Mouse (Mus musculus) heart, embryonic 12.5 days (tissue): Measurements from ENCODE around the gene Metrn. TPM values are rescaled to one million over a fixed set of nuclear protein-coding genes. Genes with fewer than 3 reads are reported as not detected.

Source experiments
- ATAC-seq: fragments of 200-750 bp; cut with Nextera tagmentation; 2 replicates; pipeline ENCODE4 v1.8.0; 2017; ENCODE audit warnings: moderate TSS enrichment, moderate library complexity; ENCODE audit not compliant: insufficient number of reproducible peaks, low FRiP score
- H3K27ac ChIP-seq: fragments of 300-500 bp; sonication (generic); 2 replicates; pipeline ENCODE4 v1.5.1; 2016; ENCODE audit warnings: mild to moderate bottlenecking, moderate library complexity; ENCODE audit not compliant: poor library complexity, severe bottlenecking
- H3K27me3 ChIP-seq: fragments of 300-500 bp; sonication (generic); replicated peaks from 2 replicates; pipeline ENCODE4 v1.6.1; 2016; ENCODE audit warnings: mild to moderate bottlenecking, moderate library complexity
- H3K36me3 ChIP-seq: fragments of 300-500 bp; sonication (generic); 2 replicates; pipeline ENCODE4 v1.6.1; 2016; ENCODE audit warnings: mild to moderate bottlenecking, moderate library complexity
- H3K4me1 ChIP-seq: fragments of 300-500 bp; sonication (generic); replicated peaks from 2 replicates; pipeline ENCODE4 v1.6.1; 2016; ENCODE audit warnings: mild to moderate bottlenecking
- H3K4me2 ChIP-seq: fragments of 300-500 bp; sonication (generic); 2 replicates; pipeline ENCODE4 v1.6.1; 2016; ENCODE audit warnings: mild to moderate bottlenecking, moderate library complexity
- H3K4me3 ChIP-seq: fragments of 300-500 bp; sonication (generic); 2 replicates; pipeline ENCODE4 v1.5.1; 2016; ENCODE audit warnings: mild to moderate bottlenecking
- H3K9ac ChIP-seq: fragments of 300-500 bp; sonication (generic); 2 replicates; pipeline ENCODE4 v1.6.1; 2016; ENCODE audit warnings: mild to moderate bottlenecking, moderate library complexity
- H3K9me3 ChIP-seq: fragments of 300-500 bp; sonication (generic); replicated peaks from 2 replicates; pipeline ENCODE4 v1.6.1; 2016; ENCODE audit warnings: mild to moderate bottlenecking, moderate library complexity
- WGBS: fragments of 180-500 bp; shearing (Covaris S2); methylation state at CpG from one replicate; pipeline ENCODE4 v1.1.7; 2016; 5-methylcytosine and 5-hydroxymethylcytosine counted together
- polyA plus RNA-seq: library from polyadenylated mRNA; unstranded; fragments of >200 nt; fragmentation: Nextera tagmentation; extraction: Ambion mirVana; gene quantifications from 2 replicates; pipeline ENCODE4 v1.2.1, GENCODE M21; 2016

Metrn gene
- polyA plus RNA-seq, result 28.9 and 30.9 TPM in 2 replicates

DNA sequence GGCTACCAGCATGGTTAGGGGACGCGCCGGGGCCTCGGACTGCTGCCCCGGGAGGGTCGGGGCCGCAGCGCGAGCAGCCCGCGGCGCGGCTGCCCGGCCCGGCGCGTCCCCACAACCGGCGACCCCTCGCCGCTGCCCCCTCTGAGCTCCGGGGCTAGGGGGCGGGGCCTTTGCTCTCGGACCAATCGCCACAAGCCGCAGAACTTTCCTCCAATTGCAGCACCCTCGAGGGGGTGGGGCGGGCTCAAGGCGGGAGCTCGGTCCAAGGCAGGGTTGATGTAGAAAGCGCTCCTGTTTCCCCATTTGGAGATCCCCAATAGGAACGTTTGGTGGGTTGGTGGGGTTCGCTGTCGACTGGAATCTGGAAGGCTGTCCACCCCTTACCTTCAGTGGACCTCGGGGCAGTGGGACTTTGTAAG is at the start of gene Metrn:
Gene Metrn (minus strand): TSS at position 186 of the 419 bp plus-strand sequence.
- Histone ChIP-seq H3K27me3 (peaks cover 4% of the 10 kb centered on the region; the same call in 1 of the 2 replicates), H3K9ac (peak within 1 kb of the TSS; percentile 78), H3K36me3 (no peaks in the 10 kb centered on the region), H3K27ac (no peak within 1 kb of the TSS), H3K9me3 (no peaks in the 10 kb centered on the region), H3K4me1 (peaks cover 41% of the 10 kb centered on the region), H3K4me3 (peak within 1 kb of the TSS; percentile 79), H3K4me2 (peak within 1 kb of the TSS; percentile 98)
- ATAC-seq, result peak; percentile 82
- WGBS, result under 1% methylated on average over 35 of the region's 35 CpGs

DNA sequence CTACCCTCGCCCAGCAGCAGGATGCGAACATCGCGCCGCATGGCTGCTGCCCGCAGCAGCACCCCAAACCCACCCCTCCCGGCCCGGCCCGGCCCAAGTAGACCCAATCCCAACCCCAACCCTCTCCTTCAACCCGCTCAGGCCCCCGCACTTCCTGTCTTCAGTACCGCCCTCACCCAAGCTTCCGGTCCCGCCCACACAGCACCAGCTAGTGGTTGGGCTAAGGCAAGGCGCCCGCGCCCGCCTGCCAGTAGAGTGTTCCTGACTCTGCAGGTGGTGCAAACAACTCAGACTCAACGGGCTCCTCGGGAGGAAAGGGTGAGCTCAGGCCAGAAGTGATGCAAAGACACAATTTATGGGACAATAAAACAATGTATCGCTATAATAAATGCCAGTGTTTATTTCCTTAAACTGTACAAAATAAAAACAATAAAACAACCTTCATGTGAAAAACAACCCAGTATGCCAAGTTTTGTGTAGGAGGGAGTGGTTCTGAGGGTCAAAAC is 47.5 kb upstream of the Metrn start, which contains the start of gene Rhot2:
Gene Rhot2 (minus strand): TSS at position 456 of the 506 bp plus-strand sequence.
- peaks cover 71% of the 10 kb centered on the region for H3K36me3 ChIP-seq
- H3K4me1 ChIP-seq, result peaks cover 15% of the 10 kb centered on the region
- H3K9me3 ChIP-seq, result no peaks in the 10 kb centered on the region
- WGBS, result 0% methylated on average over 21 of the region's 21 CpGs
- peak within 1 kb of the TSS; percentile 97 for H3K9ac ChIP-seq
- H3K4me2 ChIP-seq, result peak within 1 kb of the TSS; percentile 87
- peak within 1 kb of the TSS; percentile 85 for H3K27ac ChIP-seq
- ATAC-seq, result peak; percentile 94
- H3K4me3 ChIP-seq, result peak within 1 kb of the TSS; percentile 88
- no peaks in the 10 kb centered on the region for H3K27me3 ChIP-seq

DNA sequence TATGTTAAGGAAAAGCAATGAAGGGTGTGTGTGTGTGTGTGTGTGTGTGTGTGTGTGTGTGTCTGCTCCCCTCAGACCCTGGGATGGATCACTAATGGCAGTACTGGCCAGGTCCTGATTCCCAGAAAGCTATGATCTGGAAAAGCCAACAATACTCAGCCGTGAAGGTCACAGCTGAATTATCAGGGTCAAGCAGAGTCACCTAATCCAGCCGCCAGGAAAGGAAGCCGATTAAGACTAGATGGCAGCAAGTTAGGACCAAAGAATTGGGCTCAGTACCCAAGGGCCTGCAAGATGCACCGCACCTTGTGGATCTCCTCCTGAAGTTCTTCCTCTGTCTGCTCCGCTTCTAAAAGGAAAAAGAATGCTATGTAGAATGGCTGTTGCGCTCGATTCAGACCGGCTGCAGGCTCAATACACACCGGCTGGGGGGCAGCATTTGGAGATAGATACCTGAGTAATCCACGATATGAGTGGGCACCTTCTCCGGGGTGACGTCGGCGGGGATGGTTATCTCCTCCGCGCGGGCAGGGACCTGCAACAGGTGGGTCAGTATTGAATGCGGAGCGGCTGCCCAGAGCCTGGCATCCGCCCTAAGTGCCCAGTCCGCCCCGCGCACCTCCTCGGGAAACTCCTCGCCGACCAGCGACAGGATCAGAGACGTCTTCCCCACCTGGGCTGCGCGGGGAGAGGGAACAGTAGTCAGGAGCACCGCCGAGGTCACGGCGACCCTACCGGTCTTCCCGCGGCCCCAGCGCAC is 46.9 kb upstream of the Metrn start:
- Histone ChIP-seq H3K4me1 (peaks cover 15% of the 10 kb centered on the region), H3K9me3 (no peaks in the 10 kb centered on the region), H3K4me3 (peak overlapping the region; percentile 88), H3K9ac (peak overlapping the region; percentile 97), H3K4me2 (peak overlapping the region; percentile 87), H3K36me3 (peaks cover 72% of the 10 kb centered on the region), H3K27me3 (no peaks in the 10 kb centered on the region), H3K27ac (peak overlapping the region; percentile 85)
- ATAC-seq, result peak; percentile 36
- WGBS, result 1% methylated on average over 38 of the region's 38 CpGs

DNA sequence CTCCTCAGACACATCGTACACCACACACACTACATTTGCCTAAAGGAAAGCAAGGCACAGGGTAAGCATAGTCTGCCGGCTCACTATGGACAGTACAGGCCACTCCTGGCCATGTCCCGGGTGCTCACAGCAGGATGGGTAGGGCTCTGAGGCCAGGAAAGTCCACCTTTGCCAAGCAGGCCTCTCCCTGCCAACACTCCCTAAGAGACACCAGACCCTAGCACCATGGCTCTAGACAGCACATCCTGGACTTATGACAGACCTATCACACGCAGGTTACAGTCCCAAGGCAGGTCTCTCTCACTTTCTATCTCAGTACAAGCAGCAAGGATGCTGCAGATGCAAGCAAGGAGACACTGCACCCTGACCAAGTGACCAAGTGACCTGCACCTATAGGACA is 46.2 kb upstream of the Metrn start:
- H3K4me2 ChIP-seq, result peak overlapping the region; percentile 87
- peak overlapping the region; percentile 88 for H3K4me3 ChIP-seq
- H3K36me3 ChIP-seq, result peaks cover 70% of the 10 kb centered on the region
- peaks cover 17% of the 10 kb centered on the region for H3K4me1 ChIP-seq
- 87% methylated on average over 4 of the region's 4 CpGs for WGBS
- peak overlapping the region; percentile 85; the same call in 1 of the 2 replicates for H3K27ac ChIP-seq
- no peaks in the 10 kb centered on the region for H3K9me3 ChIP-seq
- H3K27me3 ChIP-seq, result no peaks in the 10 kb centered on the region
- ATAC-seq, result no peak
- H3K9ac ChIP-seq, result peak overlapping the region; percentile 97

DNA sequence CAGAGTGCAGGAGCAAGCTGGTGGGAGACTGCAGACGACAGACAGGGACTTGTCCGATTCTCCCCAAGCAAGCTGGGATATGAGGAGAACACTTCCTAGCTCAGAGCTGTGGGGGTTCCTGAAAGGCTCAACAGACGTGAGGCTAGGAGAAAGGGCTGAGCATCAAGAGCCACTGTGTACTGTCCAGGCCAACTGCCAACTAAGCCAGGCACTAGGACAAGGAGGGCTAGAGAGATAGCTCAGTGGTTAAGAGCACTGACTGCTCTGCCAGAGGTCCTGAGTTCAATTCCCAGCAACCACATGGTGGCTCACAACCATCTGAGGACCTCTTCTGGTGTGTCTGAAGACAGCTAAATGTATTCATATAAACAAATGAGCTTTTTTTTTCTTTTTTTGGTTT is 45.6 kb upstream of the Metrn start:
- no peaks in the 10 kb centered on the region for H3K27me3 ChIP-seq
- WGBS, result 78% methylated on average over 3 of the region's 3 CpGs
- peaks cover 73% of the 10 kb centered on the region for H3K36me3 ChIP-seq
- no peaks in the 10 kb centered on the region for H3K9me3 ChIP-seq
- no peak overlapping the region for H3K27ac ChIP-seq
- H3K9ac ChIP-seq, result no peak overlapping the region
- H3K4me2 ChIP-seq, result no peak overlapping the region
- ATAC-seq, result no peak
- no peak overlapping the region for H3K4me3 ChIP-seq
- H3K4me1 ChIP-seq, result peaks cover 23% of the 10 kb centered on the region

DNA sequence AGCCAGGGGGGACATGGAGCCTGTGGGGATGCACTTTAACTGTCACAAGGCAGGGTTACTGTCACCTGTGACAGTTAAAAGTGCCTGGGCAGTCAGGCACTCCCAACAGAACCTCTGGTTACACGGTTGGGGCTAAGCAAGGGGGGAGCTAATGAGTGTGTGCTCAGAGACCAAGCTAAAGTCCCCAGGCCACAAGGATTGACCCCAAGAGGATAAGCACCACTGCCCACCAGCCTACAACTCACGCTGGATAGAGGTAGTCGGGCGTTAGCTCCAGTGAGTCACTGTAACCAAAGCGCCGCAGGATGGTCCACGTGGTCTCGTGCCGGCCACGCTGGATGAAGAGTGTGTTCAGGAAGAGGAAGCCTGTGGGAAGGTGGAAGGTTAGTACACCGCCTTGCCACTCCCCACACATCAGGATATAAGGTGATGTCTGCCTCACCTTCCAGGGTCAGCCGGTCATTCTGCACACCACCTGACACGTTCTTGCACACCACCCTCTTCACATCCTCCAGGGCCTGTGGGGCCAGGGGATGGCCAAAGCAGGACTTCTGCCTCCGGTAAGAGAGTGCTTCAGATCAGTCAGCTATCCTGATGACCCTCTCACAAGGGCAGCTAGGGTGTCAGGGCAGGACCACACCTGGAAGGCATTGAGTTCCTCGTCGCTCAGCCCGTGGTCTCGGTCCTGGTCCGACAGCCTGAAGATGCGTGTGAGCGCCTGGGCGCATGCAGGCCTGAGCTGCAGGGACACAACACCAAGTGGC is 44.4 kb upstream of the Metrn start, which contains the start of gene Gm20683:
Gene Gm20683 (minus strand): TSS at position 647 of the 764 bp plus-strand sequence.
- Histone ChIP-seq H3K4me2 (no peak within 1 kb of the TSS), H3K4me3 (no peak within 1 kb of the TSS), H3K36me3 (peaks cover 63% of the 10 kb centered on the region), H3K9ac (no peak within 1 kb of the TSS), H3K27ac (no peak within 1 kb of the TSS), H3K9me3 (no peaks in the 10 kb centered on the region), H3K4me1 (peaks cover 36% of the 10 kb centered on the region), H3K27me3 (no peaks in the 10 kb centered on the region)
- no peak for ATAC-seq
- WGBS, result 92% methylated on average over 22 of the region's 22 CpGs

DNA sequence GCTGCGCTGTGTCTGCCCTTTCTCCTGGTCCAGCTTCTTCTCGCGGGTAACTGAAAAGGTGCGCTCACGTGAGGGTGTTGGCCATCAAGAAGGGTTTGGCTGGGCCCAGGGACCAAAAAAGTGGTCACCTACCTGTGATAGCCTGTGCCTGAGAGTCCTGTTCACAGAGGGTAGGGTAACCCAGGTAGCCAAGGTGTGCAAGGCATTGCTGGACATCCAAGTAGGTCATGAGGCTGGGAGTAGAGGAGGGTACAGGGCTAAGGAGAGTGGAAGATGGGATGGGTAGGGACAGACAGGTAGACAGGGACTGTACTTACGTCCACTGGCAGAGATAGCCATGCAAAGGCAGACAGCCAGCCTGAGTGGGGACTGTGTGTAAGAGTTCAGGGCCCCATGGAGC is 43.6 kb upstream of the Metrn start:
- H3K4me2 ChIP-seq, result no peak overlapping the region
- H3K4me3 ChIP-seq, result no peak overlapping the region
- H3K27me3 ChIP-seq, result no peaks in the 10 kb centered on the region
- no peak overlapping the region for H3K27ac ChIP-seq
- H3K4me1 ChIP-seq, result peaks cover 43% of the 10 kb centered on the region
- WGBS, result 92% methylated on average over 6 of the region's 6 CpGs
- H3K9me3 ChIP-seq, result no peaks in the 10 kb centered on the region
- ATAC-seq, result no peak
- no peak overlapping the region for H3K9ac ChIP-seq
- peaks cover 59% of the 10 kb centered on the region for H3K36me3 ChIP-seq

DNA sequence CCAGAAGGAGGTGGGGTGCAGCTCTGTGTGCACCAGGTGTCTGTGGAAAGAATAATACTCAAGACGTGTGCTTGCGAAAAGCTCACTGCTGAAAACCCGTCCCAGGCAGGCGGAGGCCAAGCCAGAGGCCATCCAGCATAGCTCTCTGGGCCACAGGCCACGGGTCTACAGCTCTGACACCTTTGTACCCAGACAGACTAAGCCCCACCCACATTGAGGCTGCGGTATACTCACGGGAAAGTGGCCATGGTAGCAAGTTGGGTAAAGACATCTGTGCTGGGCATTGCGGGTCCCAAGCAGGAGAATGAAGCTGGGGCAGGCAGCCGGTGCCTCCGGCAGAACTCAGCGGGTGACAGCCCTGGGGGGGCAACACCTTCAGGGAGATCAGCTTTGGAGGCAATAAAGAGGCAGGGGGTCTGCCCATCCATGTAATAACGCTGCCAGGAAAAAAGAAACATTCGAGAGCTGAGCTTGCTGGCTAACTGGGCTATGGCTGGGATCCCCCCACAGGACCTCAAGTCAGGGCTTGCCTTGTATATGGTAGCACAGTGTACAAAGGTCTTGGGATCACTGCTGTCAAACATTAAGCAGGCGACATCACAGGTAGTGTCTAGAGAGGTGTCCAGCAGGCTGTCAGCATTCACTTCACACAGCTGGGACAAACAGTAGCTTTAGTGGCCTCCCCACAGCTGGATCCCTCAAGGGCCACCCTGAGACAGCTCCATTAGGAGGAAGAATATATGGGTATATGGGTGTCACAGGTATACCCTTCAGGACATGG is 42.7 kb upstream of the Metrn start:
- H3K9me3 ChIP-seq, result no peaks in the 10 kb centered on the region
- no peak overlapping the region for H3K4me3 ChIP-seq
- WGBS, result 86% methylated on average over 14 of the region's 14 CpGs
- peaks cover 64% of the 10 kb centered on the region for H3K36me3 ChIP-seq
- no peak overlapping the region for H3K9ac ChIP-seq
- no peak overlapping the region for H3K4me2 ChIP-seq
- ATAC-seq, result no peak
- no peaks in the 10 kb centered on the region for H3K27me3 ChIP-seq
- peaks cover 48% of the 10 kb centered on the region for H3K4me1 ChIP-seq
- H3K27ac ChIP-seq, result no peak overlapping the region

DNA sequence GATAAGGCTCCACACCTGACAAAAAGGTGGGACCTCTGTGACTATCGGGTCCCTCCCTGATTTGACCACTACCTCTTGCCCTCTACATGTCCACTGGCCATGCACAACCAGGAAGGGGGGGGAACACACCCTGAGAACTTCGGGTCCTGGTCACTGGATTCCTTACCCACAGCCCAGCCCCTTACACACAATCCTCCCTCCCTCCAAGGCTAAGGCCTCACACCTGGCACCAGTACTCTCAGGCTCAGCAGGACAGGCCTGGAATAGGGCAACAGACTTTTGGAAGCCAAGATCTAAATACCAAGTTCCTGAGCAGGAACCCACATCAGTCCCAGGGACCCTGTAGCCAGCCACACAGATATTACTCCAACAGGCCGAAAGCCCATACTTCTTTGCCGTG is 42.0 kb upstream of the Metrn start:
- ATAC-seq, result no peak
- Histone ChIP-seq H3K4me2 (no peak overlapping the region), H3K9ac (no peak overlapping the region), H3K27ac (no peak overlapping the region), H3K36me3 (peaks cover 64% of the 10 kb centered on the region), H3K4me1 (peaks cover 55% of the 10 kb centered on the region), H3K27me3 (no peaks in the 10 kb centered on the region), H3K4me3 (no peak overlapping the region), H3K9me3 (no peaks in the 10 kb centered on the region)
- 86% methylated on average over 4 of the region's 4 CpGs for WGBS

DNA sequence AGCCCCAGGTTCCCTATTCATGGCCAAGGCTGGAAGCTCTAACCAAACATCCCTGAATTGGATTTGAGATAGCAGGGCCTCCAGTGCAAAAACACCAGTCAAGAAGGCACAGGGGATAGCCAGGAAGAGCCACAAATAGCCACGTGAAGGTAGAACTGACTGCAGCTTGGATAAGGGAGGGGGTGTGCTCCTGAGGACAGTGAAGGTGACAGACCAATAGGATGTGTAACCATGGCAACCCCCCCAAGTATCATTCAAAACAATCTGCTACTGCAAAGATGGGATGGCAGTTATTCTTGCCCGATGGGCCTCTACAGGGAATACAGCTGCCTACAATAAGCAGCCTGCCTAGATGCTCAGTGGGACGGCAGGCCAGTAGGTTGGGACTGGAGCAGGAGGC is 40.6 kb upstream of the Metrn start:
- Histone ChIP-seq H3K9ac (peak overlapping the region; percentile 72; the same call in 1 of the 2 replicates), H3K4me3 (peak overlapping the region; percentile 46; the same call in 1 of the 2 replicates)

More for the DNA sequence above, 40.6 kb upstream of the Metrn start:
- Histone ChIP-seq H3K4me2 (peak overlapping the region; percentile 94), H3K9me3 (no peaks in the 10 kb centered on the region), H3K27me3 (no peaks in the 10 kb centered on the region), H3K27ac (peak overlapping the region; percentile 71), H3K36me3 (peaks cover 60% of the 10 kb centered on the region), H3K4me1 (peaks cover 49% of the 10 kb centered on the region)
- WGBS, result 32% methylated on average over 3 of the region's 3 CpGs
- no peak for ATAC-seq
